Mouse (Mus musculus) limb, embryonic 12.5 days (tissue): ENCODE measurements at regions not wholly inside any gene's neighbourhood (a gene's known extent, or its start where the extent isn't known, plus 50 kb on each side); places are given as distances from the start of the nearest gene placed in this dataset.

ENCODE experiments used
- ATAC-seq: fragments of 200-750 bp; cut with Nextera tagmentation; 2 replicates; pipeline ENCODE4 v1.8.0; 2017; ENCODE audit warnings: low read depth, moderate TSS enrichment; ENCODE audit not compliant: insufficient number of reproducible peaks, insufficient read depth, low FRiP score, low TSS enrichment
- H3K27ac ChIP-seq: fragments of 300-500 bp; sonication (generic); 2 replicates; pipeline ENCODE4 v1.5.1; 2016; ENCODE audit warnings: mild to moderate bottlenecking, moderate library complexity
- H3K27me3 ChIP-seq: fragments of 300-500 bp; sonication (generic); 2 replicates; pipeline ENCODE4 v1.6.1; 2016; ENCODE audit warnings: mild to moderate bottlenecking, moderate library complexity
- H3K36me3 ChIP-seq: fragments of 300-500 bp; sonication (generic); 2 replicates; pipeline ENCODE4 v1.6.1; 2016; ENCODE audit warnings: mild to moderate bottlenecking, moderate library complexity
- H3K4me1 ChIP-seq: fragments of 300-500 bp; sonication (generic); replicated peaks from 2 replicates; pipeline ENCODE4 v1.6.1; 2016
- H3K4me2 ChIP-seq: fragments of 300-500 bp; sonication (generic); 2 replicates; pipeline ENCODE4 v1.6.1; 2016; ENCODE audit warnings: mild to moderate bottlenecking, moderate library complexity
- H3K4me3 ChIP-seq: fragments of 300-500 bp; sonication (generic); replicated peaks from 2 replicates; pipeline ENCODE4 v1.5.1; 2016; ENCODE audit warnings: mild to moderate bottlenecking
- H3K9ac ChIP-seq: fragments of 300-500 bp; sonication (generic); replicated peaks from 2 replicates; pipeline ENCODE4 v1.6.1; 2016; ENCODE audit warnings: mild to moderate bottlenecking, moderate library complexity
- H3K9me3 ChIP-seq: fragments of 300-500 bp; sonication (generic); 2 replicates; pipeline ENCODE4 v1.6.1; 2016; ENCODE audit warnings: mild to moderate bottlenecking, moderate library complexity
- WGBS: fragments of 180-500 bp; shearing (Covaris S2); methylation state at CpG from one replicate; pipeline ENCODE4 v1.1.7; 2016; 5-methylcytosine and 5-hydroxymethylcytosine counted together

- Histone ChIP-seq H3K27ac (no peak overlapping the region), H3K4me1 (peaks cover 34% of the 10 kb centered on the region), H3K4me2 (no peak overlapping the region), H3K27me3 (no peaks in the 10 kb centered on the region; the same call in 1 of the 2 replicates), H3K9ac (no peak overlapping the region), H3K9me3 (no peaks in the 10 kb centered on the region), H3K4me3 (no peak overlapping the region), H3K36me3 (no peaks in the 10 kb centered on the region)
- no peak for ATAC-seq
- 41% methylated on average over 8 of the region's 8 CpGs for WGBS
These were observed 189.7 kb upstream of the Spdye4c start for GRCm38 (mm10) chr2:128401359-128401758.

- Histone ChIP-seq H3K4me1 (peaks cover 34% of the 10 kb centered on the region), H3K4me3 (no peak overlapping the region), H3K4me2 (no peak overlapping the region), H3K9me3 (no peaks in the 10 kb centered on the region), H3K27me3 (no peaks in the 10 kb centered on the region; the same call in 1 of the 2 replicates), H3K9ac (no peak overlapping the region), H3K27ac (no peak overlapping the region), H3K36me3 (no peaks in the 10 kb centered on the region)
- no peak for ATAC-seq
- whole genome bisulfite sequencing, result 35% methylated on average over 11 of the region's 11 CpGs
These were observed 187.7 kb upstream of the Spdye4c start for GRCm38 (mm10) chr2:128403143-128403935.

- Histone ChIP-seq H3K9ac (no peak overlapping the region), H3K36me3 (no peaks in the 10 kb centered on the region), H3K4me3 (no peak overlapping the region), H3K4me1 (peaks cover 34% of the 10 kb centered on the region), H3K27me3 (no peaks in the 10 kb centered on the region; the same call in 1 of the 2 replicates), H3K27ac (0 out of 2 replicates have a peak overlapping the region, but pooled peaks have one; percentile 41), H3K4me2 (no peak overlapping the region), H3K9me3 (no peaks in the 10 kb centered on the region)
- 75% methylated on average over 3 of the region's 3 CpGs for WGBS
- no peak for ATAC-seq
These were observed 186.6 kb upstream of the Spdye4c start for GRCm38 (mm10) chr2:128404405-128404804.

GRCm38 (mm10) chr2:128407076-128407475 lies 183.9 kb upstream of the Spdye4c start:
- ATAC-seq, result no peak
- 78% methylated on average over 7 of the region's 7 CpGs for WGBS
- Histone ChIP-seq H3K36me3 (no peaks in the 10 kb centered on the region), H3K27ac (no peak overlapping the region), H3K4me2 (no peak overlapping the region), H3K9ac (no peak overlapping the region), H3K27me3 (no peaks in the 10 kb centered on the region; the same call in 1 of the 2 replicates), H3K4me3 (no peak overlapping the region), H3K4me1 (peaks cover 26% of the 10 kb centered on the region), H3K9me3 (no peaks in the 10 kb centered on the region)

- no peak overlapping the region for H3K27ac ChIP-seq
- no peak overlapping the region for H3K9ac ChIP-seq
- 37% methylated on average over 6 of the region's 6 CpGs for WGBS
- H3K9me3 ChIP-seq, result no peaks in the 10 kb centered on the region
- no peak overlapping the region for H3K4me2 ChIP-seq
- peaks cover 26% of the 10 kb centered on the region for H3K4me1 ChIP-seq
- H3K27me3 ChIP-seq, result no peaks in the 10 kb centered on the region
- no peak overlapping the region for H3K4me3 ChIP-seq
- H3K36me3 ChIP-seq, result no peaks in the 10 kb centered on the region
- ATAC-seq, result no peak
These were observed 182.3 kb upstream of the Spdye4c start for GRCm38 (mm10) chr2:128408718-128409117.

- H3K4me3 ChIP-seq, result no peak overlapping the region
- 11% methylated on average over 10 of the region's 10 CpGs for WGBS
- ATAC-seq, result peak; percentile 44; the same call in 1 of the 2 replicates
- no peak overlapping the region for H3K9ac ChIP-seq
- H3K4me2 ChIP-seq, result peak overlapping the region; percentile 15; the same call in 1 of the 2 replicates
- no peak overlapping the region for H3K27ac ChIP-seq
- H3K4me1 ChIP-seq, result peaks cover 24% of the 10 kb centered on the region
- H3K9me3 ChIP-seq, result no peaks in the 10 kb centered on the region
- no peaks in the 10 kb centered on the region for H3K27me3 ChIP-seq
- H3K36me3 ChIP-seq, result no peaks in the 10 kb centered on the region
These were observed 178.7 kb upstream of the Spdye4c start for GRCm38 (mm10) chr2:128412352-128412751.

- Histone ChIP-seq H3K9me3 (no peaks in the 10 kb centered on the region), H3K27ac (no peak overlapping the region), H3K4me2 (0 out of 2 replicates have a peak overlapping the region, but pooled peaks have one; percentile 15), H3K36me3 (no peaks in the 10 kb centered on the region), H3K27me3 (no peaks in the 10 kb centered on the region), H3K9ac (no peak overlapping the region), H3K4me1 (peaks cover 24% of the 10 kb centered on the region), H3K4me3 (no peak overlapping the region)
- 6% methylated on average over 10 of the region's 10 CpGs for WGBS
- peak; percentile 83 for ATAC-seq
These were observed 178.0 kb upstream of the Spdye4c start for GRCm38 (mm10) chr2:128412974-128413373.

GRCm38 (mm10) chr2:128414588-128415240 lies 176.3 kb upstream of the Spdye4c start:
- H3K4me1 ChIP-seq, result peaks cover 24% of the 10 kb centered on the region
- no peak overlapping the region for H3K27ac ChIP-seq
- H3K36me3 ChIP-seq, result no peaks in the 10 kb centered on the region
- H3K4me3 ChIP-seq, result no peak overlapping the region
- no peak overlapping the region for H3K4me2 ChIP-seq
- no peak overlapping the region for H3K9ac ChIP-seq
- no peaks in the 10 kb centered on the region for H3K27me3 ChIP-seq
- WGBS, result 77% methylated on average over 17 of the region's 17 CpGs
- no peaks in the 10 kb centered on the region for H3K9me3 ChIP-seq
- ATAC-seq, result no peak

GRCm38 (mm10) chr2:128416416-128416815 lies 174.6 kb upstream of the Spdye4c start:
- no peak for ATAC-seq
- Histone ChIP-seq H3K27me3 (no peaks in the 10 kb centered on the region), H3K9me3 (no peaks in the 10 kb centered on the region), H3K9ac (no peak overlapping the region), H3K36me3 (no peaks in the 10 kb centered on the region), H3K27ac (no peak overlapping the region), H3K4me1 (peaks cover 26% of the 10 kb centered on the region), H3K4me3 (no peak overlapping the region), H3K4me2 (no peak overlapping the region)
- WGBS, result 67% methylated on average over 7 of the region's 7 CpGs

GRCm38 (mm10) chr2:128418960-128419359 lies 172.0 kb upstream of the Spdye4c start:
- H3K4me3 ChIP-seq, result no peak overlapping the region
- peaks cover 9% of the 10 kb centered on the region for H3K4me1 ChIP-seq
- H3K9me3 ChIP-seq, result no peaks in the 10 kb centered on the region
- H3K27me3 ChIP-seq, result no peaks in the 10 kb centered on the region
- no peak overlapping the region for H3K9ac ChIP-seq
- no peaks in the 10 kb centered on the region for H3K36me3 ChIP-seq
- 80% methylated on average over 3 of the region's 3 CpGs for WGBS
- no peak overlapping the region for H3K27ac ChIP-seq
- ATAC-seq, result no peak
- no peak overlapping the region for H3K4me2 ChIP-seq

- no peak for ATAC-seq
- 75% methylated on average over 10 of the region's 10 CpGs for WGBS
- no peak overlapping the region for H3K4me2 ChIP-seq
- H3K4me3 ChIP-seq, result no peak overlapping the region
- H3K4me1 ChIP-seq, result peaks cover 6% of the 10 kb centered on the region
- no peak overlapping the region for H3K27ac ChIP-seq
- H3K27me3 ChIP-seq, result no peaks in the 10 kb centered on the region
- no peaks in the 10 kb centered on the region for H3K36me3 ChIP-seq
- H3K9ac ChIP-seq, result no peak overlapping the region
- H3K9me3 ChIP-seq, result no peaks in the 10 kb centered on the region
These were observed 170.6 kb upstream of the Spdye4c start for GRCm38 (mm10) chr2:128420406-128420805.
